Mouse (Mus musculus): ENCODE results near the gene Spem1.
"Not testable (repeated sequence)": the region's sequence is repeated elsewhere in the genome, so short reads cannot be mapped to it uniquely, and the experiment has no call there.

DNA sequence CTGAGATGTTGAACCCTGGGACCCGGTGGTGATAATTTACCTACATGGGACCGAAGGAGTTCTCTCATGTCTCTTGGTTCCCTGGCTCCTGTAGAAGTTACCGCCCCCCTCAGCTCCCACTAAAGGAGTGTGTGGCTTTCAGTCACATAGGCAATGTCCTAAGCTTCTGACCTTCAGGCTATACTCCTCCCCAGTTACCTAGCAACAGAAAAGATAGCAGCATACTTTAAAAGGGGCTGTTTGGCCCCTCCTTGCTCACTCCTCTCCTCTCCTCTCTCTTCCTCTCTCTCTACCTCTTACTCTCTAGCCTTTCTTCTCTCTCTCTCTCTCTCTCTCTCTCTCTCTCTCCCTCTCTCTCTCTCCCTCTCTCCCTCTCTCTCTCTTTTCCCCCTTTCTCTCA, 41.7 kb upstream of the Spem1 start:
- not testable (repeated sequence) for TF ChIP-seq TAL1, GATA1 (IDR thresholded peaks at IDR 0.05; ENCODE audit: low read length)

Measured in erythroblast, embryonic 14.5 days (primary cell).